Mouse (Mus musculus) neural tube, embryonic 12.5 days (tissue): Measurements from ENCODE around the gene Atp2a3. TPM values are rescaled to one million over a fixed set of nuclear protein-coding genes. Genes with fewer than 3 reads are reported as not detected.

Experiments used
- ATAC-seq: fragments of 200-750 bp; cut with Nextera tagmentation; 2 replicates; pipeline ENCODE4 v1.8.0; 2017; ENCODE audit warnings: low read depth, mild to moderate bottlenecking, moderate TSS enrichment, moderate library complexity; ENCODE audit not compliant: low FRiP score
- H3K27ac ChIP-seq: fragments of 300-500 bp; sonication (generic); 2 replicates; pipeline ENCODE4 v1.5.1; 2016
- H3K27me3 ChIP-seq: fragments of 300-500 bp; sonication (generic); replicated peaks from 2 replicates; pipeline ENCODE4 v1.6.1; 2016; ENCODE audit warnings: mild to moderate bottlenecking
- H3K36me3 ChIP-seq: fragments of 300-500 bp; sonication (generic); 2 replicates; pipeline ENCODE4 v1.6.1; 2016; ENCODE audit warnings: mild to moderate bottlenecking
- H3K4me1 ChIP-seq: fragments of 300-500 bp; sonication (generic); 2 replicates; pipeline ENCODE4 v1.6.1; 2016
- H3K4me2 ChIP-seq: fragments of 300-500 bp; sonication (generic); replicated peaks from 2 replicates; pipeline ENCODE4 v1.6.1; 2016; ENCODE audit warnings: mild to moderate bottlenecking
- H3K4me3 ChIP-seq: fragments of 300-500 bp; sonication (generic); 2 replicates; pipeline ENCODE4 v1.5.1; 2016
- H3K9ac ChIP-seq: fragments of 300-500 bp; sonication (generic); 2 replicates; pipeline ENCODE4 v1.6.1; 2016; ENCODE audit warnings: mild to moderate bottlenecking
- H3K9me3 ChIP-seq: fragments of 300-500 bp; sonication (generic); 2 replicates; pipeline ENCODE4 v1.6.1; 2016; ENCODE audit warnings: mild to moderate bottlenecking
- WGBS: fragments of 180-500 bp; shearing (Covaris S2); methylation state at CpG from one replicate; pipeline ENCODE4 v1.1.7; 2016; 5-methylcytosine and 5-hydroxymethylcytosine counted together
- polyA plus RNA-seq: library from polyadenylated mRNA; unstranded; fragments of >200 nt; fragmentation: Nextera tagmentation; extraction: Ambion mirVana; gene quantifications from 2 replicates; pipeline ENCODE4 v1.2.1, GENCODE M21; 2016

Gene Atp2a3
- polyA plus RNA-seq, 1 experiment from 2014 or later: 1.3 TPM

DNA sequence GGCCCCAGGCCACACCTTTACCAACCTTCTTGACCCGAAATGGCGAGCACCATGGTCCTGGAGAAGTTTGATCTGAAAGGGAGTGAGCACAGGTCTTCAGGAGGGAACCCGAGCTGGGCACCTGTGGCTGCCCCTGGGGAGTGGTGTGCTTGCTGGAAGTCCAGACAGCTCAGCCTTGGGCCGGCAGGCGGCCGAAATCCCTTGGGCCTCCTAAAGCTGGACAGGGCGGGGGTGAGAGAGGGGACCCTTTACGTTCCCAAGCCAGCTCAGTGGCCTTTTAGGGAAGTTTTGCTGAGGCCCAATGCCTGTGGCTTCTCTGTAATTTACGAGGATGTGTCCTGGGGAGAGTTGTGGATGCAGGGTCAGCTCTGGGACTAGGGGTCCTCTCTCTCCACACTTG is 29.7 kb downstream of the Atp2a3 start:
- 78% methylated on average over 9 of the region's 9 CpGs for WGBS

DNA sequence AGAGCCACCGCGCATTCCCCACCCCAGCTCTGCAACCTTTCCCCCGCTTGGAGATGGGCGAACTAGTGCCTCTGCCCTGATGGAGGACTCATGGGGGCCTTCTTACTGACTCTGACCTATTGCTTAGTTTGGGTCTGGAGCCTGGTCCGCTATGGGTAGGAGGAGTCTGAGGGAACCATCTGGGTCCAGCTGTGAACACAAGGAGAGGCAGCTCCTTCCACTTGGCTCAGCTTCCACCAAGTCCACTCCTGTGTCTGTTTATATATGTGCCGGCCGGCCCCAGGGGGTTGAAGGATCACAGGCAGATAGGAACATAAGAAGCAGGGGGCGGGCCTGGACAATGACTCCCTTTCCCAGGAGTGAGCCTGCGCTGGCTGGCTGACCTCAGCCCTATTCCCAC is 31.0 kb downstream of the Atp2a3 start:
- Histone ChIP-seq H3K4me2 (no peak overlapping the region), H3K27ac (no peak overlapping the region), H3K36me3 (no peaks in the 10 kb centered on the region), H3K27me3 (no peaks in the 10 kb centered on the region), H3K4me1 (no peaks in the 10 kb centered on the region), H3K9me3 (no peaks in the 10 kb centered on the region), H3K4me3 (no peak overlapping the region), H3K9ac (no peak overlapping the region)
- 66% methylated on average over 9 of the region's 9 CpGs for WGBS
- no peak for ATAC-seq

More for the DNA sequence above, 29.7 kb downstream of the Atp2a3 start:
- no peaks in the 10 kb centered on the region for H3K36me3 ChIP-seq
- ATAC-seq: no peak
- H3K27ac ChIP-seq: no peak overlapping the region
- H3K4me2 ChIP-seq: no peak overlapping the region
- H3K27me3 ChIP-seq: no peaks in the 10 kb centered on the region
- H3K4me3 ChIP-seq: no peak overlapping the region
- no peaks in the 10 kb centered on the region for H3K4me1 ChIP-seq
- no peak overlapping the region for H3K9ac ChIP-seq
- H3K9me3 ChIP-seq: no peaks in the 10 kb centered on the region

DNA sequence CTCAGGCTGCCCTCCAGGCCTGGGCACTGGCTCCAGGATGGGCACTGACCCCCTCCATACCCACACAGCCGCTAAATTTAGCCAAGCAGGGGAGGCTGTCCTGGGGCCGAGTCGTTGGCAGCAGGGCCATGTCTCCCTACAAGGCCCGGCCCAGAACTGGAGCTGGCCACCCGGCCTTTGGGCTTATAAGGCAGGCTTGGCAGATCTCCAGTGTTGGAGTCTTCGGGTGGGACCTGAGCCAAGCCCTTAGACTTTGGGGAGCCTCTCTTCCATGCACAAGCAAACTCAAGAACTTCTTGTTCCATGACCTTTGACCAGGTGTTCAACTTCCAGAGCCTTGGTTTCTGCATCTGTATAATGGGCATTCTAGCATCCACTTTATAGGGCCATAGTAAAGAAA is 35.4 kb downstream of the Atp2a3 start:
- H3K9me3 ChIP-seq: no peaks in the 10 kb centered on the region
- WGBS: 93% methylated on average over 6 of the region's 6 CpGs
- no peaks in the 10 kb centered on the region for H3K27me3 ChIP-seq
- ATAC-seq: no peak
- H3K4me1 ChIP-seq: no peaks in the 10 kb centered on the region
- no peak overlapping the region for H3K4me3 ChIP-seq
- H3K36me3 ChIP-seq: no peaks in the 10 kb centered on the region
- H3K9ac ChIP-seq: no peak overlapping the region
- no peak overlapping the region for H3K4me2 ChIP-seq
- H3K27ac ChIP-seq: no peak overlapping the region

DNA sequence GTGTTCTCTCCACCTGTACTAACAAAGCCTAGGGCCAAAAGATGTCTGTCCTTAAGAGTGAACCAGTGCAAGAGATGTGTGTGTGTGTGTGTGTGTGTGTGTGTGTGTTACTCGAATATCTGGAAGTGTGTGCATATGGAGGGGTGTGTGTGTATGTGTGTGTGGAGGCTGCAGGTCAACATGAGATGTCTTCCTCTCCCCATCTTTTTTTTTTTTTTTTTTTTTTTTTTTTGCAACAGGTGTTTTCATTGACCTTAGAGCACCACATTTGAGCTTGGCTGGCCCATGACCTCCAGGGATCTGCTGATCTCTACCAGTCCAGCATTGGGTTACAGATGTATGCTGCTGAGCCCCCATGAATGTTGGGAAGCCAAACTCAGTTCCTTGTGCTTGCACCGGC is 35.8 kb downstream of the Atp2a3 start:
- no peak for ATAC-seq
- Histone ChIP-seq H3K4me3 (no peak overlapping the region), H3K4me1 (no peaks in the 10 kb centered on the region), H3K4me2 (no peak overlapping the region), H3K27ac (no peak overlapping the region), H3K36me3 (no peaks in the 10 kb centered on the region), H3K9me3 (no peaks in the 10 kb centered on the region), H3K9ac (no peak overlapping the region), H3K27me3 (no peaks in the 10 kb centered on the region)
- WGBS: 87% methylated on average over 2 of the region's 2 CpGs

DNA sequence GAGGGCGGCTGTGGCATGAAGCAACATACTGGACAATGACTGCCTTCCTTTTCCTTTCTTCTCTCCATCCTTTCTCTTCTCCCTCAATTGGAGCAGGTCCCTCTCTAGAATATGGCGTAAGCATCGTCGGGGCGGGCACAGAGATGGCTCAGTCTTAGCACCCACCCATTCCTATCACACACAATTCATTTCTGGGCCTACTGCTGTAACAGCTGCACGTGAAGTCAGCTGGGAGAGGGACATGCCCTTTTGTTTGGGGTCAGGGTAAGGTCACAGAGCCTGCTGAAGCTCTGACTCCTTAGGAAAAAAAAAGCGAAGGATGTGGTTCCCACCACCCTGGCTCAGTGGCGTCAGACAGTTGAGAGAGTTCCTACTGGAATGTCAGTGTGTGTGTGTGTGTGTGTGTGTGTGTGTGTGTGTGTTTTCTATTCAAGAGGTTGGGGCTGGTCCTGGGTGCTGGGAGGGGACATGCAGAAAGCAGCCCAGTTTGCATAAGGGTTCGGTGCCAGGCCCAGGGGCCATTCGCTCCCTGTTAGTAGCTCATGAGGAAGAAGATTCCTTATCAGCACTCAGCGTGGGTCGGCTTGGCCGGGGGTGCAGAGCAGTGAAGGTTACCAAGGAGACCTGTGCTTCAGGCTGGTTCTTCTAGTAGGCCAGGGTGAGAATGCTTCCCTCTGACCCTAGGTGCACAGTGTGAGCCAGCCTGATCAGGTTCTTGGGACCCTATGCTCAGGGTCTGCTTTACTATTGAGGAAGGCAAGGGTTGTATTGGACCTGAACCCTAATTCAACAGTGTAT is 36.8 kb downstream of the Atp2a3 start:
- no peak overlapping the region for H3K4me2 ChIP-seq
- no peak overlapping the region for H3K4me3 ChIP-seq
- H3K27ac ChIP-seq: no peak overlapping the region
- WGBS: 73% methylated on average over 13 of the region's 13 CpGs
- no peak overlapping the region for H3K9ac ChIP-seq
- no peaks in the 10 kb centered on the region for H3K36me3 ChIP-seq
- ATAC-seq: no peak
- H3K27me3 ChIP-seq: no peaks in the 10 kb centered on the region
- no peaks in the 10 kb centered on the region for H3K4me1 ChIP-seq
- H3K9me3 ChIP-seq: no peaks in the 10 kb centered on the region

DNA sequence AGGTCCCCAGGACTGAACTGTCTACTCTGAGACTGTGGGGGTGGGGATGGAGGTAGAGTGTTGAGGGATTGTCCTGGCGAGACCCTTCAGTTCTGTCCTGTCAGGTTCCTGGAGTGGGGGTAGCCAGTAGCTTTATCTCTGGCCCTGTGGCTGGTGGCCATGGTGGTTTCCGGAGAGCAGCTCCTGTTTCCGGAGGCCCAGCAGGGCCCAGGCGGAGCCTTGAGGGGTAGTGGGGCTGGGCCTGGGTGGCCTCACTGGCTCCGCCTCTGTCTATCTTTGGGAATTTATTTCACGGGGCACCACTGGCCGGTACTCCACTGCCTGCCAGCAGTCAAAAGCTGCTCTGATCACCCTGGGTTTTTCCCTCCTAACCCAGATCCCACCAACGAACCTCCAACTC is 37.8 kb downstream of the Atp2a3 start, which contains the start of gene P2rx1:
TSS of gene P2rx1 (plus strand) at position 333 of the 400 bp plus-strand sequence.
- H3K4me3 ChIP-seq: no peak within 1 kb of the TSS
- 62% methylated on average over 8 of the region's 8 CpGs for WGBS
- H3K27ac ChIP-seq: no peak within 1 kb of the TSS

DNA sequence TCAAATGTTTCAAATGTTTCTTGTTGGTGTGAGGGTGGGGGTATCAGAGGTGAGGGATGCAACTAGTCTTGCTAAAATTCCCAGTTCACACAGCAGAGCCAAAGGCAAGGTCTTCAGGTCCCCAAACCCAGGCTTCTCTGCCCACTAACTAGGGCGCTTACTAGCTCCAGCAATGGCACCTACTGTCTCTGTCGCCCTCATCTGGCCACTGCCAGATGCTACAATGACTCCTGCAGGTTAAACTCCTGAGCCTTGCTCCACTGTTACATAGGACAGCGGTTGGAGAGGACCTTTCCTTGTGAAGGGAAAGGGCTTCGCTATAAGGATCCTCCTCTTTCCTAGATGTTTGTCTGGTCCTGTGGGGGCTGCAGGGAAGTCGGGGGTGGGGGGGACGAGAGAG is 40.1 kb downstream of the Atp2a3 start:
- no peak overlapping the region for H3K4me2 ChIP-seq
- no peak overlapping the region for H3K27ac ChIP-seq
- no peak overlapping the region for H3K4me3 ChIP-seq
- WGBS: 14% methylated on average over 6 of the region's 6 CpGs
- ATAC-seq: no peak
- H3K27me3 ChIP-seq: no peaks in the 10 kb centered on the region
- no peaks in the 10 kb centered on the region for H3K4me1 ChIP-seq
- no peak overlapping the region for H3K9ac ChIP-seq
- H3K9me3 ChIP-seq: no peaks in the 10 kb centered on the region
- H3K36me3 ChIP-seq: no peaks in the 10 kb centered on the region

More for the DNA sequence above, 37.8 kb downstream of the Atp2a3 start, which contains the start of gene P2rx1:
- no peak within 1 kb of the TSS for H3K9ac ChIP-seq
- no peaks in the 10 kb centered on the region for H3K27me3 ChIP-seq
- H3K4me1 ChIP-seq: no peaks in the 10 kb centered on the region
- no peak for ATAC-seq
- no peaks in the 10 kb centered on the region for H3K9me3 ChIP-seq
- H3K36me3 ChIP-seq: no peaks in the 10 kb centered on the region
- no peak within 1 kb of the TSS for H3K4me2 ChIP-seq

DNA sequence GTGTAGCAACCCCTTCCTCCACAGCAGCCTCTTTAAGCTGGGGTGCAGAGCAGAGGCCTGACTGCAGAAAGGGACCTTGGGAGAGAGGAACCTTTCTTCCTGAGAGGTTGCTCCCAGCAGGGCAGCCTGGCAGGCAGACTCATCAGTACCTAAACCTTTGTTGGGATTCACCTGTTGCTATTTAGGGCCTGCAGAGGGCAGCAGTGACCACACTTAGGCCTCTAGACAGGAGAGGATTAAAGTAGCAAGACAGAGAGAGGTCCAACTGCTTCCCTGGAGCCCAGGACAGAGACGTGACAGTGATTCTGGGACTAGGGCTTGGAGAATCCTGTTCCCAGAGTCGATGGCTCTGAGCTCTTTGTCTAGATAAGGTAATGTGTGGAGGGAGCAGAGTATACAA is 45.4 kb downstream of the Atp2a3 start:
- Histone ChIP-seq H3K4me3 (no peak overlapping the region), H3K27me3 (peaks cover 5% of the 10 kb centered on the region; the same call in 1 of the 2 replicates), H3K9ac (no peak overlapping the region), H3K9me3 (no peaks in the 10 kb centered on the region), H3K4me1 (no peaks in the 10 kb centered on the region), H3K27ac (no peak overlapping the region), H3K36me3 (no peaks in the 10 kb centered on the region), H3K4me2 (no peak overlapping the region)
- peak; percentile 61; the same call in 1 of the 2 replicates for ATAC-seq
- WGBS: 5% methylated on average over 2 of the region's 2 CpGs

DNA sequence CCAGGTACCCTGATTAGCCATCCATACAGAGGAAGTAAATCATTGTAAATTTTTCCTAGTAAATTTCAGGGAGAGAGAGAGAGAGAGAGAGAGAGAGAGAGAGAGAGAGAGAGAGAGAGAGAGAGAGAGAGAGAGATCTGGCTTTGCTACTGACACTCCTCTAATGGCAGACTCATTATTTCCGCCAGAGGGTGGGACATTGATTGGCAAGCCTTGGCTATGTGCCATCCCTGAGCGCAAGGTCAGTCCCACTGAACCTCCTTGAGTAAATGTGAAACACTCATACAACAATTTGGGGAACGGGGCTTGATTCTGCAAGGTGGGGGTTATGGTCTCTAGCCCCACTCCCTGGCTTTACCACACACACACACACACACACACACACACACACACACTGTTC is 46.1 kb downstream of the Atp2a3 start:
- Histone ChIP-seq H3K4me3 (no peak overlapping the region), H3K27ac (no peak overlapping the region), H3K9me3 (no peaks in the 10 kb centered on the region), H3K4me2 (no peak overlapping the region), H3K9ac (no peak overlapping the region), H3K36me3 (no peaks in the 10 kb centered on the region), H3K27me3 (peaks cover 5% of the 10 kb centered on the region; the same call in 1 of the 2 replicates), H3K4me1 (no peaks in the 10 kb centered on the region)
- 84% methylated on average over 3 of the region's 3 CpGs for WGBS
- ATAC-seq: no peak

DNA sequence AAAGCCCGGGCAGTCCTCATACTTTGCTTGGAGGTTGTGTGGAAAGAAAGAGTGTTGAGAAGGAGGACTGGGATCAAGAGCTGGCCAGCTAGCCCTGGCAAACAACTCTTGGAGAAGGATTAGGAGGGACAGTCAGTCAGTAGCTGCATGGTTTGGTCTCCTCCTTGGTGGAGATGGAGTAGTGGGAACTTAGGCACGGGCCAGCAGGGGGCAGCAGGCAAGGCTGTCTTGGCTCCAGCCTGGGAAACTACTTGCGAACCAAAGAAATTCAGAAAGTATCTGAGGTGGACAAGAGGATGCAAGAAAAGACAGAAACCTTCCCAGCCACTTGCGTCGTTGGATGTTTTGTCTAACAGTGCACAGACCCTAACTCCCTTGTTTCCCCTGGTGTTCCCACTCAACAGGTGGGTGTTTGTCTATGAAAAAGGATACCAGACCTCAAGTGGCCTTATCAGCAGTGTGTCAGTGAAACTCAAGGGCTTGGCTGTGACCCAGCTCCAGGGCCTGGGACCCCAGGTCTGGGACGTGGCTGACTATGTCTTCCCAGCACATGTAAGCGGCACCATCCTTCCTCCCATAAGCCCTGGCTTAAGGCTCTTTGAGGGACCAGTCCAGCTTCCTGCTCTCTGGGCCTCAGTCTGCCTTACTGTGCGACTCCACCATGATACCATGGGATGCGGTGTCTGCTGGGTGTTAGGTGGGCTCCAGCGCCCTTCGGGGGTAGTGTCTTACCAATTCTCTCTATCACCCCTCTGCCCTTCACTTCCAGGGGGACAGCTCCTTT is 46.9 kb downstream of the Atp2a3 start:
- Histone ChIP-seq H3K27ac (no peak overlapping the region), H3K4me2 (no peak overlapping the region), H3K36me3 (no peaks in the 10 kb centered on the region), H3K9me3 (no peaks in the 10 kb centered on the region), H3K4me1 (no peaks in the 10 kb centered on the region), H3K9ac (no peak overlapping the region), H3K27me3 (peaks cover 5% of the 10 kb centered on the region; the same call in 1 of the 2 replicates), H3K4me3 (no peak overlapping the region)
- WGBS: 67% methylated on average over 11 of the region's 11 CpGs
- ATAC-seq: 0 out of 2 replicates have a peak, but pooled peaks have one; percentile 17

DNA sequence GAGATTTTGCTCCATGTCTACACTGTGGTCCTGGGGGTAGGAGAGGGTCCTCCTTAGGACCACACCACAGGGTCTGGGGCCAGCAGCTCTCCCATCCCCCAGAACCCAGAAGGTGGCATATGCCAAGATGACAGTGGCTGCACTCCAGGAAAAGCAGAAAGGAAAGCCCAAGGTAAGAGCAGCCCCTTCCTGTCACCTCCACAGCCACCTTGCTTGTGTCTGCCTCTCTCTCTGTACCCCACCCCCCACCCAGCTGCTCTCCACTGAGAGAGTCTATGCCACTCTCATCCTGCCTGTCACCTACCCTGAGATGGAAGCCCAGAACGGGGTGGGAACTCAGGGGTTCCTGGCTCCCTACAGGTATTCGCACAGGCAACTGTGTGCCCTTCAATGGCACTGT is 47.9 kb downstream of the Atp2a3 start:
- Histone ChIP-seq H3K27me3 (peaks cover 5% of the 10 kb centered on the region; the same call in 1 of the 2 replicates), H3K27ac (no peak overlapping the region), H3K9ac (no peak overlapping the region), H3K9me3 (no peaks in the 10 kb centered on the region), H3K4me2 (no peak overlapping the region), H3K36me3 (no peaks in the 10 kb centered on the region), H3K4me1 (no peaks in the 10 kb centered on the region), H3K4me3 (no peak overlapping the region)
- no peak for ATAC-seq
- WGBS: 59% methylated on average over 2 of the region's 2 CpGs

DNA sequence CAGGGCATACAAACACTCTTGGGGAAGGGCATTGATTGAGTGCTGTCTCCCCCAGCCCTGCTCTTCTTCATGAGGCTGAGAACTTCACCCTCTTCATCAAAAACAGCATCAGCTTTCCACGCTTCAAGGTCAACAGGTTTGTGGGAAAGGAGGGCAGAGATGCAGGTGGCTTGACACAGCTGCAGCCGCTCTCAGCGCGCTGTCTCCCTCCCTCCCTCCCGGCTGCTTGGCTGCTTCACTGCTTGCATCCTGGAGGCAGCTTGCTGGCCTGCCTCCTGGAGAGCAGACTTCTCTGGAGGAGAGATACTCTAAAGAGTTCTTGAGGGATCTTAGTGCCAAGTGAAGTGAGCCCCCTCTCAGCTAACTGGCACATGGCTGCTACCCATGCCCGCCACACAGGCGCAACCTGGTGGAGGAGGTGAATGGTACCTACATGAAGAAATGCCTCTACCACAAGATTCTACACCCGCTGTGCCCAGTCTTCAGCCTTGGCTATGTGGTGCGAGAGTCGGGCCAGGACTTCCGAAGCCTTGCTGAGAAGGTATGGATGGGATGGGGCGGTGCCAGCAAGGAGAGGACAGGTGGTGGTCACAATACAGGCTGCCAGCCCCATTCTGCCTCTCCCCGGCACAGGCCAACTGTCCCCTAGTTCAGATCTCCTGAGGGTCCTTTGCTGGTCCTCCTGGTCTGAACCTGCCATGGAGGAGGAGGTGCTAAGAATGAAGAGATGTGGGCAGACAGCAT is 48.7 kb downstream of the Atp2a3 start:
- 56% methylated on average over 13 of the region's 13 CpGs for WGBS
- H3K9me3 ChIP-seq: no peaks in the 10 kb centered on the region
- H3K4me1 ChIP-seq: no peaks in the 10 kb centered on the region
- H3K27me3 ChIP-seq: peaks cover 5% of the 10 kb centered on the region; the same call in 1 of the 2 replicates
- H3K4me2 ChIP-seq: no peak overlapping the region
- H3K27ac ChIP-seq: no peak overlapping the region
- no peak overlapping the region for H3K9ac ChIP-seq
- ATAC-seq: no peak
- H3K36me3 ChIP-seq: no peaks in the 10 kb centered on the region
- H3K4me3 ChIP-seq: no peak overlapping the region
